Mouse (Mus musculus) cerebellum, adult 9-10 months (tissue): ENCODE data around the gene Marcksl1.

Source experiments
- DNase-seq: peaks from one replicate; pipeline ENCODE4 v3.0.0; 2022

Marcksl1 gene

GRCm38 (mm10) chr4:129513086-129513767 lies at the start of gene Marcksl1:
Marcksl1 (plus strand) TSS chr4:129513581.
- DNase-seq: no peak

- no peak for DNase-seq
These were observed 49.0 kb upstream of the Marcksl1 start for GRCm38 (mm10) chr4:129464286-129464815.

DNA sequence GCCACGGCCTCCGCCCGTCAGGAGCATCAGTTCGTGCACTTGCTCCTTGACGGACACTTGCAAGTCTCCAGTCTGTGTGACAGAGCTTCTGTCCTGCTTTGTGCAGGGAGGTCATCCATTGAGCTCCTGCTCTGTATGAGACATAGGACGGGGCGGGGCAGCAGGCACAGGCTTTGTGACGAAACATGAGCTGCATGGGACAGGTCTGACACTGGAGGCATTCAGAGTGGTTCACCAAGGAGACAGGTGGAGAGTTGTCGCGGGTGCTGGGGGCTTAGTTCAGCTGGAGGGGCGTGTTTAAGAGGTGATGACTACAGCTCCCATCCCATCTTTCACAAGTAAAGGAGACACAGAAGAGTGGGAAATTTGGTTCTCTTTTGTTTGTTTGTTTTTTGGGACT lies 37.3 kb upstream of the Marcksl1 start:
- DNase-seq: no peak

DNA sequence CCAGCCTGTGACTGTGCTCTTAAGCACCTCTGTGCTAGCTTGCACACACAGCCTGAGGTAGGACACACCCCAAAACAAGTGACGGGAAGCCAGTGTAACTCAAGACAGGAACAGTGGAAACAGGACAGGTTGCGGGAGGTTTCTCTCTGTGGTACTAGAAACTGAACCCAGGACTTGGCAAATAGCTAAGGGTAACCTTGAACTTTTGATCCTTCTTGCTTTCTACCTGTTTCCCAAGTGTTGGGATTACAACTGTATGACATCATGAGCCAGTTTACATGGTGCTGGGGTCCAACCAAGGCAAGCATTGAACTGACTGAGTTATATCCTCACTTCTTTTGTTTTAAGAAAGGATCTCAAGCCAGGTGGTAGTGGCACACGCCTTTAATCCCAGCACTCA lies 33.5 kb upstream of the Marcksl1 start:
- no peak for DNase-seq

DNA sequence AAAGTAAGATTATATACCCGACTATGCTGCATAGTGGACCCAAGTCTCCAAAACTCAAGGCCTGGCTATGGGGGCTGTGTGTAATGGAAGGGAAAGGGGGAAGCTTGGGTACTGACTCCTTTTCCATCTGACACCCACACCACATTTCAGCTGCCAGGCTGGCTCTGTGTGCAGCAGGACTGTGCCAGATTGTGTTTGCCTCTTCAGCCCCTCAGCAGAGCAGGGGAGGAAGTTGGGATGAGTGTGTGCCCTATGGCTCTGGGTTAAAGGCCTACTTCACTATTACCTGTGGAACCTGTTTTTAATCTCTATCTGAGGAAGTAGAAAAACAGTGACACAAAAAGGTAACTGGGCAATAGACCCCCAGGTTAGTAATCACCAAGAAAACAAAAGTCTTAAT lies 32.3 kb upstream of the Marcksl1 start:
- no peak for DNase-seq

DNA sequence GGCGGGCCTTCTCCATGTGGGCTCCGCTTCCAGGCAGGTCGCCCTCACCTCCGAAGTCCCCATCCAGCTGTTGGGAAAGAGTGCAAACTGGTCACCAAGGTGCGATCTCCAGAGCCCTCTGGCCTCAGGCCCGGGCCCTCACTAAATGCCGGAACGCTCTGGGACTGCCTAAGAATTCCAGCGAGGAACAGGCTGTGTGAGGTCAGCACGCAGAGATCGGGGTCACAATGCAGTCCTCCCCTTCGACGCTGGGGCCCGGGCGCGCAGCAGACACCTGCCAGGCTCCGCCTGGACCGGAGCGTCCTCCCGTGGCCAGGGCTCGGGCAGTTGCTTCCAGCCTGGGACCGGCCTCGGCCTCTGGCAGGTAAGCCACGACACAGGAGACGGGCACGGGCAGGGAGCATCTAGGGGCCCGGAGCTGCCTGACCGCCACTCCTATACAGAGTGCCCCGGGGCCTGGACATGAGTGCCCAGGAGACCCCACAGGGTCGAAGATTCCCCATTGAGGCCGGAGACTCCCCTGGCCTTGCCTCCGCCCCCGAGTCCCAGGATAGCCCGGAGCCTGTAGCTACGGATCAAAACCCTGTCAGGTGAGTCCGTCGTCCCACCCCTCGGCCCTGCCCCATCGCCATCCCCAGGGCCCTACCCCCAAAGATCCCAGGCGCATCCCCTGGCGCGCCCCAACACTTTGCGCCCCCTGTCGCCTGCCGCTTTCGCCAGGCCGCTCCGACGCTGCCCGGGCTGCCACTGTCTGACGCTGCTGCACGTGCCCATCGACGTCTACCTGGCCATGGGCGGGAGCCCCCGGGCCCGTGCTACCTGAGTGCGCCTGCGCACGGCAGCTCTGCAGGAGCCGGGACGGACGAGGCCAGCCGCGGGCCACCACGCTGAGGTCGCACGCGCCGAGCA lies 22.2 kb upstream of the Marcksl1 start, which contains the start of the genes Tssk3 and Fam229a:
TSS of gene Tssk3 (minus strand) at position 51 of the 909 bp plus-strand sequence.
TSS of gene Fam229a (plus strand) at position 219 of the 909 bp plus-strand sequence.
- DNase-seq: peak; percentile 59

GRCm38 (mm10) chr4:129494681-129495080 lies 18.7 kb upstream of the Marcksl1 start:
- DNase-seq: no peak

GRCm38 (mm10) chr4:129495672-129496562 lies 17.5 kb upstream of the Marcksl1 start:
- DNase-seq: no peak

GRCm38 (mm10) chr4:129496631-129497030 lies 16.8 kb upstream of the Marcksl1 start:
- DNase-seq: no peak

GRCm38 (mm10) chr4:129498941-129499340 lies 14.4 kb upstream of the Marcksl1 start:
- no peak for DNase-seq

DNA sequence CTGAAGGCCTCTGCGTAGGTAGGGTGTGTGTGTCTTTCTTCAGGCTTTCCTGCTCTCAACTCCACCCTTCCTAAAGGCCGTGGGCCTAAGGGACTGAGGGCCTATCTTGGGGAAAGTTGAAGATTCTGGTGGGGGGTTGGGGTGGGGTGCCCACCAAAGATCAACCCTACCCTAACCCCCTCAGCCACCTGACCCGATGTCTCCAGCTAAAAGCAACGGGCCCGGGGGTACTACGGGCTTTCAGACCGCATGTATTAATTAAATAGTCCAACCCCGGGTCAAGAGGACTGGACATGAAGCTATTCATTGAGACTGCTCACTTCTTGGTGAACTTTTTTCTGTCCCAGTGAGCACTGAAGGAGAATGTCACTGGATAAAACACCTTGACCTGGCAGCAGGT lies 13.4 kb upstream of the Marcksl1 start:
- DNase-seq: no peak

- peak; percentile 38 for DNase-seq
These were observed 12.5 kb upstream of the Marcksl1 start for GRCm38 (mm10) chr4:129500607-129501566.

GRCm38 (mm10) chr4:129502327-129502888 lies 11.0 kb upstream of the Marcksl1 start:
- no peak for DNase-seq

DNA sequence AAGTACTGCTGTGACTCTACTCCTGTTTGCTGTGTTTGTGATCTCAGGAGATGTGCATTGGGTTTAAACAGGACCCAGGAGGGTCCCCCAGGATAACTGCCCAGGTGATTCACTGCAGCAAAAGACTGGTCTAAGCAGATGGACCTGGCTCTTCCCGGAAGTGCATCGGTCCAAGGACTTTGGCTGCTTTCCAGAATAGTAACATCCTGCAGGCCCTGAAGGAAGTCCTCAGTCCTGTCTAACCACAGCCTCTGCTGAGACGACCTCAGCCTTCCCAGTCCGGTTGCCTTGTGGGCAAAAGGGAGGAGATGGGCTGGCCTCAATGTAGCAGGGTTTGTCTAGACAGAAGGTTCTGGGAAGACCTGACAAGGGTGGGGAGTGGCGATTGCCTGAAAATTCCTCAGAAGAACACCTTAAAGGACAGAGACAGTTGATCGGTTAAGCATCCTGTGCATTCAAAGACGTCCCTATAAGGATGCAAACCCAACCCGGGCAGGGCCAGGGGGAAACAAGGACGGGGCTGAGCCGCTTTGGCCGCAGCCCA lies 10.4 kb upstream of the Marcksl1 start:
- no peak for DNase-seq

DNA sequence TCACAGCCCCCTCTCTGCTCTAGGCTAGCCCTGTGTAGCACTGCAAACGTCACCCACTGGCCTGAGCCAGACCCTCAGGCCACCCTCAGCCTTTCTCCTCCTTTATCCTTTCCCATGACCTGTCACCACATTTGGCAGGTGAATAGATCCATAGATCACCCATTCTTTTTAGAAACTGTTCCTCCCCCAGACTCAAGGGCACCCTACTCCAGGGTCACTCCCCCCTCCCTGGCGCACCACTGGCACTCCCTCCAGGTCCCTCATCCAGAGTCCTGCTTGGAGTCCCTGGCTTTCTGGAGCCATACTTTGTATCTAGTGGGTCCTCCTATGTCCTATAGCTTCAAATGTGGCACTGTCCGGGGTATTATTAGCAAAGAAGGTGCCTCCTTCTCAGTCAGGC lies 7.9 kb upstream of the Marcksl1 start:
- DNase-seq: no peak

- no peak for DNase-seq
These were observed 5.7 kb upstream of the Marcksl1 start for GRCm38 (mm10) chr4:129507434-129508236.

GRCm38 (mm10) chr4:129508237-129508515 lies 5.2 kb upstream of the Marcksl1 start:
- no peak for DNase-seq

DNA sequence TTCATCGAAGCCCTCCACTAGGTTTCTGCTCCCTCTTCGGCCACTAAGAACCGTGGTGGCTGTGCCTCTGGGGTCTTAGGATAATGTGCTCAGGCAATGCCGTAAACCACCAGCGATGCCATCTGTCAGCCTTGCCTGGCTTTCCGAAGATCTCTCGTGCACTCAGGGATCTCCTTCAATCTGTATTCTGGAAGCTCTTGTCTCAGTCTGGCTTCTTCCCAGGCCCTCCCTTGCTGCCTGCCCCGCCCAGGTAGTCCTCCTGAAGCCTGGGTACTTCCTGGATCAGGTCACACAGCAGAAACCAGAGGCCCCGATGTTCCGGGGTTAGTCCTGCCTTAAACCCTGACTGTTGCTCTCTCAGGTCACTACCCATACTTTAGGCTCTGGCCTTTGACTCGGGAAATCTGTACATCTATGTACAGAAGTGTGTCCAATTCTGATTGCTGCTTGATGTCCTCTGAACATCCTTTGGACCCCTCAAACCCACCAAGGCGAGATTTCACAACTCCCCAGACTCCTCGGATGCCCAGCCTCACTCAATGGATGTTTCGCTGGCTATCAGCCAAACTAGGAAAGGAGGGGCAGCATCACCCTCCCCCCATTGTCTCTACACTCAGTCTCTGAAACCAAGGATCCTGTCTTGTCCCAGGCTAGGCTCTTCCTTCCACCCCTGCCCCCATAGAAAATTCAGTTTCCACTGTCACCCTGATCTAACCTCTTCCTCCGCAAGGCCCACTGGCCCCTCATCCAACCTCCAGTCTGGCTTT lies 4.4 kb upstream of the Marcksl1 start:
- no peak for DNase-seq

DNA sequence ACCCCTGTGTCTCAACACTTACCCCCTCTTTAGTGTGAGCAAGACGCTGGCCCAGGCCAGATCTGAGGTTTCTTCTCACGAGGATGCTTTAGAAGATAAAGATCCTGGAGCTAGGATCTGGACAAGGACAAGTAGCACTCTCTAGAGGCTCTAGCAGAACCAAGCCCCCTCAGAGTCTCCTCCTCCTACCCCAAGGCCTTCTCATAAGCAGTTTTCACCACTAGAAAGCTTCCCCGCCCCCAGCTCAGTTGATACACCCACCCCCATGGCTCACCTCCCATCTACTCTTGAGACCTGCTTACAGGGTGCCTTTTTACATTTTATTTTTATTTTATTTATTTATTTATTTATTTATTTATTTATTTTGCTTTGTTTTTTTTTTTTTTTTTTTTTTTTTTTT lies 3.7 kb upstream of the Marcksl1 start:
- DNase-seq: no peak
